Mouse (Mus musculus) WW6 (cell line): ENCODE results near the gene Fxyd5.

Source experiments
- DNase-seq: peaks from one replicate; pipeline ENCODE4 v3.0.0-alpha.2; 2013; ENCODE audit warnings: low read depth, low spot score

The Fxyd5 gene

GRCm38 (mm10) chr7:31042431-31042910, at the start of gene Fxyd5:
TSS of gene Fxyd5 (minus strand) at chr7:31042481.
- no peak for DNase-seq

- no peak for DNase-seq
Measured at GRCm38 (mm10) chr7:31089721-31090120, 47.4 kb upstream of the Fxyd5 start.

GRCm38 (mm10) chr7:31088206-31088605, 45.9 kb upstream of the Fxyd5 start:
- DNase-seq: no peak

- DNase-seq: no peak
Measured at GRCm38 (mm10) chr7:31087262-31087661, 45.0 kb upstream of the Fxyd5 start.

GRCm38 (mm10) chr7:31086175-31086755, 44.0 kb upstream of the Fxyd5 start:
- no peak for DNase-seq

DNA sequence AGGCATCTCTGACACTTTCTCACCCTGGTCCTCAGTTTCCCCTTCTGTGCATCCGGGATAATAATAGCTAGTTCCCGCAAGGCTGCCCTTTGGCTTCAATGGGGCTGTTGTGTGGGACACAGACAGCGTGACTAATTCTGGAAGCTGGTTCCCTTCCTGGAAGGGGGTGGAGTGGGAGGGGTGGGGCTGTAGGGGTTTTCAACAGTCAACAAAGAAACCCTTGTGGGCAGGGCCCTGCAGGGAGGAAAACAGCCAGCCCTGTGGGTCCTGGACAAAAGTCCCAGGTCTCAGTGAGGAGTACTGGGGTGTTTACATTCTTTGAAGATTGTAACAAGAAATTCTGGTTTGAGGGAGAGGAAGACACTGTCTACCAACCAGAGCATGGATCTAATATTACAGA, 42.9 kb upstream of the Fxyd5 start:
- no peak for DNase-seq

DNA sequence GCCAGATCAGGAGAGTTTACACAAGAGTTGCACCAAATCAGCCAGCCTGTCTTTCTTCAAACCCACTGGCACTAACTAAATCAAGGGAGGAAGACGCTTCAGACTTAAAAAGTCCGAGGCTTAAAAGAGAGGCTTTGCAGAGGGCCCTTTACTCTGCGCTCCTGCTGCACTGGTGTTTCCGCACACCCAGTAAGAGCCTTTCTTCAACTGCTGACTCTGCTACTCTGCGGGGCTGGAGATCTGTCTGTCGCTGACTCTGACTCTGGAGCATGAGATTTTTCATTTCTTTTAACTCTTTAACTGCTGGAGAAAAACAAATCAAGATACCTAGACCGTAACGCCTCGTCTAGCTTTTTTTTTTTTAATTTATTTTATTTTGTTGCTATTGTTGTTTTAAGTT, 41.9 kb upstream of the Fxyd5 start:
- no peak for DNase-seq

DNA sequence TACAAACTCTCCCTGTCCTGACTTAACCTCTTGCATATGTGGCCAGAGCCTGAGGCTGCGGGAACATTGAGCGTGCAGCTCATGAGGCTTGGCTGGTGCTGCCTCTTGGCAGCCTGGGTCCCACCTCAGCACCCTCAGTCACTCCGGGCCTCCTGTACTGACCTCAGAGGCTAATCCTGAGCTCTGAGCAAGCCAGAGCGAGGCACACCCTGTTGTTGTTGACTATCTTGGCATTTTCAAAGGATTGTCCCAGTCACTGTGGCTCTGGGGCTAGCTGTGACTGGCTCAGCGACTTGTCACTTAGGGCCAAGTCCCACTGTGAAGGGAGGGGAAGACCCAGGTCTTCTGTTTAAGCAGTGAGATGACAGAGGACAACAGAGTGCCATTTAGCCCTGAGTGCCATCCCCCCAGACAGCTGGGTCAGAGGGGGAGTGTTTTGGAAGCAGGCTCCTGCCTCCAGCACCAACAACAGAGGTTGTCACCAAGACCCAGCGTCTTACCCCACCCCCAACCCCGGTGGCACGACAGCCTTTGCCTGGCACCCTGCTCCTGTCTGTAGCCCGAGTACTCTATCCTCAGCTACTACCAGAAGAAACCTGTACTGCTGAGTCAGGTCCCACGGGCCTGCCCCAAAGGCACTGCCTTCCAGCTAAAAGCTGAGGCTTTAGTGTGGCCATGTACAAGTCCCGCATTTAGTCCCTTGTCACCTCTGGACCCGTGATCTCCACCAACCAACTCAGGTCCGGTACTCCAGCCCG, 40.7 kb upstream of the Fxyd5 start:
- no peak for DNase-seq

DNA sequence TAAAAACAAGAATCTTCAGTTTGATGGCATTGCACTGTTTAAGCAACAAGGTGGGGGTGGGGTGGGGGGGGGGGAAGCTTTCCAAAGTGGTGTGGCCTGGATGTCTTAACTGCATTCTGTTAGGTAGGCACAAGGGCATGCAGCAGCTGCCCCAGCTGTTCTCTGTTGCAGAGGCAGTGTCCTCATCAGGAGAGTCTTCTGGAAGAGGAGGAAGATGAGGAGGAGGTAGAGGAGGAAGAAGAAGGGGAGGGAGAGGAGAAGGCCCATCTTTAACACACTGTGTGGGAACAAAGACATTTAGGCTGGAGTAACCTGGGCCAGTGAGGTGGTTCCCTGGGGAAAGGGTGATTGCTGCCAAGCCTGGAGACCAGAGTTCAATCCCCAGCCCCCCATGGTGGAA, 39.8 kb upstream of the Fxyd5 start:
- DNase-seq: no peak

DNA sequence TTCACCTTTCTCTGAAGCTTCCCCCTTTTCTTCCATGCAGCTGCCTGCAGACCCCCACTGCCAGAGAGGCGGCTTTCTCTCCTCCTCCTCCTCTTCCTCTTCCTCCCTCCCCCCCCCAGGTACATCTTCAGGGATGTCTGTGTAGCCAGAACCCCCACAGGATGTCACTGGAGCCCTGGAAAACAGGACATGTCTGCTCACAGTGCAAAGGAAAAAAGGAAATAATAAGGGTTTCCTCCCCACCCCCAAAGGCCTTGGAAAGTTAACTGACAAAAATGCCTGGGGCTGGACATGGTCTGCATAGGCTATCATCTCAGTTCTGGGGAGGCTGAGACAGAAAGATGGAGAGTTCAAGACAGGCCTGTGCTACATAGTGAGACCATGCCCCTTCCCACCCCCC, 38.8 kb upstream of the Fxyd5 start:
- no peak for DNase-seq

DNA sequence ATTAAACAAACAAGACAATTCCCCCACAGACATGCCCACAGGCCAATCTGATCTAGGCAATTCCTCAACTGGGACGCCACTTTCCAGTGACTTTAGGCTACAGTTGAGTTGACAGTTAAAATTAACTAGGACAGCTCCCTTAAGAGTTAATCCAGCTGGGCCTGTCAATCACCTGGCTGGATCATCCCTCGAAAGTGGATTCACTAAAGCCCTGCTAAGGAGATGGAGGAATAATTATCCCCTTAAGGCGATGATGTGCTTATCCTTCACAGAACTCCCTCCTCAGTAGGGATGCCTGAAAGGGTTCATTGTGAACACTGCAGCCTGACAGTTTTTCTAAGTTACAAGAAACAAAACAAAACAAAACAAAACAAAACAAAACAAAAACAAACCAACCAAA, 38.3 kb upstream of the Fxyd5 start:
- DNase-seq: no peak

GRCm38 (mm10) chr7:31079670-31080069, 37.4 kb upstream of the Fxyd5 start:
- DNase-seq: no peak

DNA sequence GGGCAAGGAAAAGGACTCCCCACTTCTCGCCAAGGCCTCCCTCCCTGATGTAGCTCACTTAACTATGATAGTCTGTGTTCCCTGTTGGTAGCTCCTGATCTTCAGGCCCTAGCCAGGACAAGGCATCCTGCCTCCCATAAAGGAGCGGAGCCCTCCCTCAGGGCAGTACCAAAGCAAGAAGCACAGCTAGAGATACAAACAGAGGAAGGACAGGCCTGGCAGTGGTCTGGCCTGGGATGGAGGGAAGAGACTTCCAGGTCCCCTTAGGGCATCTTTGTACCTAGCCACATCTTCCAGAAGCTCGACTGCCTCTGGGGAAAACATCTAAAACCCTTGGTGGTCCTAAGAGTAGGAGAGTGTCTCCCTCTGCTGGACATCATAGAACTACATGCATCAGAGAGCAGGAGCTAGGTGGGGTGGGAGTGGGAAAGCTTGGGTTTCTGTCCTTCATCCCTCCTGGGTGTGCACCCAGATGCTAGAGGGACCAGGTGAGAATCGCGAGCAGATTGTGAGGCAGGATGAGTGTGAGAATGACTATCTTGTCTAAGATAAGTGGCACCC, 35.7 kb upstream of the Fxyd5 start:
- DNase-seq: no peak

DNA sequence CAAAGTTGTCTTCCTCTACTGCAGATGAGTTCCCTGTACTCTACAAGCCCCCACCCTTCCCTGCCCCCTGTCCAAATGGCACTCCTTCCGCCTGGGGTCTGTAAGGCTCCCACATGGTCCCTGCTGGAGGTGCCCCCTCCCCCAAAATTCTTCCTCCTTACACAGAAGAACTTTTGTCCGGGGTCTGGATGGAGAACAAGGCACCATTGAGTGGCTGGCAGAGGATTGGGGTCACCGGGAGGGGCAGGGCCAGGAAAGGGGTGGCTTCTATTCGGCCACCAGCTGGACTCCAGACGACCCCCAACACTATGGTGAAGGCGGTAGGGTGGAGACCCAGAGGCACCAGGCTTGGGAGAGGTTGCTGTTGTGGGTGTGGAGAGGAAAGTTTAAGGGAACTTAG, 35.2 kb upstream of the Fxyd5 start:
- DNase-seq: no peak

GRCm38 (mm10) chr7:31076492-31076891, 34.2 kb upstream of the Fxyd5 start, which contains the start of gene Fxyd3:
TSS of gene Fxyd3 (minus strand) at chr7:31076704.
- no peak for DNase-seq

- no peak for DNase-seq
Measured at GRCm38 (mm10) chr7:31074713-31075069, 32.4 kb upstream of the Fxyd5 start.

GRCm38 (mm10) chr7:31074061-31074712, 31.9 kb upstream of the Fxyd5 start:
- DNase-seq: no peak

- no peak for DNase-seq
Measured at GRCm38 (mm10) chr7:31073546-31073945, 31.3 kb upstream of the Fxyd5 start.

DNA sequence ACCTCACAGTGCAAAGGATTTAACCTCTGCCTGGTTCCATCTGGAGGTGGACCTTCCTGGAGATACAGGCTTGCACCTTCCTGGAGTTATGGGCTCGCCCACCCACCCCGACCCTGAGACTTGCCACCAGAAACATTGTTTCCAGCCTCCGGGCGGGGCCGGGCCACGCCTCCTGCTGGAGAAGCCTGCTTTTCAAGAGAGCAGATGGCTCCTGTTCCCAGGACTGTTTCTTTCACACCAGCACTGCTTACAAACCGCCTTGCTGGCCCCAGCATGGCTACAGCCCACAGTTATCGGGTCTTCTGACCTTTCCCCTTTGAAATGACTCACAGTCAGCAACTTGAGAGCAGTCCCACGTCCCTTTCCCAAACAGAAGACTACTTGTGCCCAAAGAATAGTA, 30.0 kb upstream of the Fxyd5 start:
- DNase-seq: no peak

DNA sequence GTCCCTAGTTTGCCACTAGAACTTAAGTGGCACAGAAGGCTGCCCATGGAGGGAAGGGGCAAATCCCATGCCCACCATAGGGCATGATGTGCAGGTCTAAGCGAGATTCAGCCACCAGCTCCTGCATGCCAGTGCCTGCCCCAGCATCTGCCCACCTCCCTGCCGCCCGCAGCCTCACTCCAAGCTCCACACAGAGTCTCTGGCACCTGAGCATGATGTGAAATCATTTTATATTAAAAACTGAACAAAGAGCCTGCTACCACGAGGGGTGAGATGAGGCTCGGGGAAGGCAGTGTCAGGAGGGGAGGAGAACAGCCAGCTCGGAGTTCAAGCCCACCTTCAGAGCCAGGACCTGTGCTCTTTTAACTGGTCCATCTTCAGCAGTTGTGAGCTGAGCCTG, 28.0 kb upstream of the Fxyd5 start:
- DNase-seq: no peak

- DNase-seq: no peak
Measured at GRCm38 (mm10) chr7:31069491-31069890, 27.2 kb upstream of the Fxyd5 start.

DNA sequence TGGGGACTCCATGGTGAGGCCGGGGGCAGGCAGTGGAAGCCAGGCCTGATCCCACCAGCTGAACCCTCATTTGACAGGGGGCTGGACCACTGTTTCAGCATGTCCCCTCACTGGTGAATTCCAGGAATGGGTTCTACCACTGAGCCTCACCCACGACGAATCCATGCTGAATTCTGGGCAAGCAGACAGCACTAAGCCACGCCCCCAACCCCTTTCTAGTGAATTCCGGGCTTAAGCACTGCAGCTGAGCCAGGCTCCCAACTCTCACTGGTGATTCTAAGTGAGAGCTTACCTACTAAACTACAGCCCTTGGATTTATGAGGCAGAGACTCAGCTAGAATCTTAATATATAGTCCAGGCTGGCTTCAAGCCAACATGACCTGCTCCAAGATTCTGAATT, 25.6 kb upstream of the Fxyd5 start:
- DNase-seq: no peak
